Mouse (Mus musculus) thymus, adult 18-20 months (tissue): ENCODE data around the gene 3425401B19Rik.

Experiments
- DNase-seq, 2 experiments: peaks; one replicate each; pipeline ENCODE4 v3.0.0; 2022; ENCODE audit warnings: mixed read lengths in 2 of 2

3425401B19Rik gene

GRCm38 (mm10) chr14:32659781-32660180 is 25.3 kb downstream of the 3425401B19Rik start:
- DNase-seq, result no peak

DNA sequence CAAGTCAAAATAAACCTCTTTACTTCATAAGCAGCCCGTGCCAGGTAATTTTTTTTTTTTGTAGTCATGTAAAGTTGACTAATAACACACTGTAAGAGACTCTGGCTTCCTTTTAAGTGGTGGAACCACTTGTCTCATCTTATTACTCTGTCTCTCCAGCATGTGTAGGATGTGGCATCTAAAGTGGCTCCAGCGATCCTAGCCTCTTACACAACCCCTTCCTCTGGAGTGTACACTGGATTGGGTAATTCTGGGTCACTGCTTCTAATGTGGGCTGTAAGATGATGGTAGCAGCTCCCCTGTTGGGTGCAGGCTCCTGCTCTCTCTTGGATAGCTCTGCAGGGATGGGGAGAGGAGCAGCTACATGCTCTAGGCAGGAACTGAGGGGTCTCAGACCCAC is 46.6 kb downstream of the 3425401B19Rik start:
- no peak for DNase-seq

GRCm38 (mm10) chr14:32634015-32634682 is 50.9 kb downstream of the 3425401B19Rik start:
- DNase-seq, result no peak

DNA sequence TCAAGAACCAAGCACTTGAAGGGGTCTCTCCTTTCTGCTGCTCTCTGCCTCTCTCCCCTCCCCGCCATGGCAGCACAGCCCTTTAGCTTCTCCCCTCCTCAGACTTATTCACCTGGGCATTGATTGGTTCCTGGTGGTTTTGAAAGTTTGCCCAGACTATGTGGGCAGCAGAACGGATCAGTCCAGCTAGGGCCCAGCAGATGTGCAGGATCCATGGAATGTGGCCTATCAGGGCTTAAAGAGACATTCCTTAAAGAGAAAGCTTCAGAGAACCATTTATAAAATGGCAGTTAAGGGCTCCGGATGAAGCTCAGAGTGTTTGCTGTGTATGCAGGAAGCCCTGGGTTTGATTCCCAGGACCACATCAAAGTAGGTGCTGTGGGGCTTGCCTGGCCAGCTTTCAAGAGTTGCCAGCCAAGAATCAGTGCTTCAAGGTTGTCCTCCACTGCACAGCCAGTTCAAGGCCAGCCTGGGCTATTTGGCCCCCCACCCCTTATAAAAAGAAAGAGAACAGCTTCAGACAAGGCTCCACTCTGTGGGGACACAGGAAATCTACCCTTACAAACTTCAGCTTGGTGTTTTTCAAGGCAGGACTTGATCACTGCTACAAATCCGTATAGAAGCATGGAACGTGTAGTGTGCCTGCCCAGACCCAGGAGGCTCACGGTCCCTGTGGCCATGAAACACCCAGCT is 52.0 kb downstream of the 3425401B19Rik start:
- DNase-seq, result no peak

GRCm38 (mm10) chr14:32628584-32628983 is 56.5 kb downstream of the 3425401B19Rik start:
- DNase-seq, result no peak

DNA sequence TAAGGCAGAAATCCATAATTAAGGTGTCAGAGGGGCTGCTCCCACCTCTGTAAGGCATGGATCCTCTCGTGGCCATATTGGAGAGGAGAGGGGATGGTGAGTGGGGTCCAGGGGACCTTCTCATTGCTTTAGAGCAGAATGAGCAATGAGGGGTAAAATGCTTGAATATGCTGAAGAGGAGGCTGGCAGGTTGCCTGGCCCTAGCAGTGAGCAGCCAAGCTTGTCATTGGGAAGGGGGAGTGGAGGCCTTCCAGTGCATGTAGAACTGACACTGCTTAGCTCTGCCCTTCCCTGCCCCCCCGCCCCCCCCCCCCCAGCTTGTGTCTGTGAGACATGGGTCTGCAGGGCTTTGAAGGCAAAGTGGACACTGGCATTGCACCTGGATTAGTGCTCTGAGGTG is 57.8 kb downstream of the 3425401B19Rik start:
- DNase-seq, result no peak

GRCm38 (mm10) chr14:32624811-32625210 is 60.3 kb downstream of the 3425401B19Rik start:
- no peak for DNase-seq

- no peak for DNase-seq
These were observed 60.8 kb downstream of the 3425401B19Rik start for GRCm38 (mm10) chr14:32624245-32624644.

DNA sequence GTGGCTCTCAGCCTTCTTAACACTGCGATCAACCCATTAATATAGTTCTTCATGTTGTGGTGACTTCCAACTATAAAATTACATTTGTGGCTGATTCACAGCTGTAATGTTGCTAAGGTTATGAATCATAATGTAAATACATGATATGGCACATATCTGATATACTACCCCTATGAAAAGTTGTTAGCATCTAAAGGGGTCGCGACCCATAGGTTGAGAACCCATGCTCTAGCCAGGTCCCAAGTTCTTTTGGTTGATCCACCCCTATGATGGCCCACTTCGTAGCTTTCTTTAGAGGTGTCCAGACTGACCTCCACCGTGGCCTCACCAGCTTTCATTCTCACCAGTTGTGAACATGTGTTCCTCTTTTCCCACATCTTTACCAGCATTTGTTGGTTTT is 67.8 kb downstream of the 3425401B19Rik start:
- no peak for DNase-seq

GRCm38 (mm10) chr14:32609392-32609791 is 75.7 kb downstream of the 3425401B19Rik start:
- no peak for DNase-seq
